Mouse (Mus musculus): ENCODE results near the gene Clcnkb.

DNA sequence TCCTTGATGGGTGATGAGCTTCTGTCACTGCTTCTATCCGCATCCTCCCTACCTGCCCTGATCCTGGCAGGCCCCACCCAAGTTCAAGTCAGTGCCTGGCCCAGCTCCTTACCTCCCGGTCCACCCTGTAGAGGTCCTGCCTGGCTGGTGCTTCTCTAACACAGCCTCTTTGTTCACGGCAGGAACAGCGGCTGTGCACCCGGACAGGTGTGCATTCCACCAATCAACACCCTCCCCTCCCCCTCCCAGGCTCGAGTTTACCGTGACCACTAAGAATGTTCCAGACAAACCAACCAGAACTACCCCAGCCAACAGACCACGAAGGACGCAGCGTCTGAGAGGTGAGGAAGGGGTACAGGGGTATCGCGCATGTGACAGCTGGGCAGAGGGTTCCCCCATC is 17.3 kb downstream of the Clcnkb start, which contains the start of gene Clcnka:
- no peak for TF ChIP-seq CTCF (IDR thresholded peaks at IDR 0.05; ENCODE audit: borderline replicate concordance, extremely low read depth, insufficient read depth, insufficient read length)
- no peak for TF ChIP-seq POLR2A (IDR thresholded peaks at IDR 0.05; ENCODE audit: borderline replicate concordance, extremely low read depth, insufficient read depth, insufficient read length, poor library complexity, severe bottlenecking)

Measured in brain, embryonic 14.5 days (tissue).